ENCODE assay signal across 9 mouse cellular contexts in the genomic region with DNA sequence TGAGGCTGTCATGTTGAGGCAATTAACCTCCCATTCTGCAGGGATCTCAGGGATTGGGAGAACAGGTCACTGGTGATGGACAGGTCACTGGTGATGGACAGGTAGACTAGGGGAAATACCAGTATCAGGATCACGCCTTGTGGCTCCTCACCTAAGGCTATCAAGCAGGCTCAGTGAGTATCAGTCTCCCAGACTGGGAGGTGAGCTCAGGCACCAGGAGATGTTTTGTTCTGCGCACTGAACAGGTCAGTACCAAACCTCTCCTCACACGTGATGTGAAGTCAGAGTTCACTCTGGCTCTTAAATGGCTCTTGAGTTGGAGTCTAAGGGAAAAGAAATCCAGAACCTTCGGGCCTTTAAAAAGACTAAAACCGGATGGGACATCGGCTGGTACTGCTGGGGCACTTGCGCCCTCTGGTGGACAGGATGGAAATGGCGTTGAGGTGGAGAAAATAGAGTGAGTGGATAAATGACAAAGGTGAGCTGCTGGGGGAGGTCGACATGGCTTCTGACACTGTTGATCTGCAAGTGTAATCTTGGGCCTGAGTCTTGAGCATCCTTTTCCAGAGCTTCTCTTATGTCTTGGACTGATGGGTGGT. TPM values are rescaled to one million over a fixed set of nuclear protein-coding genes. Genes with fewer than 3 reads are reported as not detected.
DNase-seq lines count a peak whose midpoint lies in the region; ATAC-seq and TF ChIP-seq lines count a peak whose summit lies in the region.
"Had no signal": no experiment of that assay in that cellular context is flagged by ENCODE, and none has a peak within 500 bp of the region (broad histone marks: within the 10 kb centered on the region; RNA-seq: fewer than 3 reads in every experiment).

No protein-coding gene starts in this region.

- no peaks in the 10 kb centered on the region for H3K4me1 ChIP-seq in lung, embryonic 14.5 days (ENCODE audit: insufficient read depth)

- no peak overlapping the region for H3K4me3 ChIP-seq in lung, embryonic 14.5 days (ENCODE audit: low read depth, low read length)
- H3K4me3 ChIP-seq: heart, embryonic 15.5 days had no signal

- H3K36me3 ChIP-seq in lung, embryonic 14.5 days (ENCODE audit: insufficient read depth): no peaks in the 10 kb centered on the region
- H3K36me3 ChIP-seq: heart, embryonic 15.5 days had no signal

- H3K4me2 ChIP-seq in lung, embryonic 14.5 days: no peak overlapping the region
- H3K4me2 ChIP-seq: heart, embryonic 15.5 days had no signal

- no peak overlapping the region for H3K27ac ChIP-seq in lung, embryonic 14.5 days (ENCODE audit: low read depth)
- H3K27ac ChIP-seq: heart, embryonic 15.5 days had no signal

- DNase-seq in adrenal gland, adult 18-20 months (ENCODE audit: low spot score in 2 of 2): peak; percentile 83 to 86
- peak; percentile 78 for DNase-seq in embryo, embryonic 11 days
- peak; percentile 51 to 63 for DNase-seq in gastrocnemius, postnatal 4 days (ENCODE audit: low spot score in 2 of 2)
- DNase-seq in kidney, postnatal 10 days: peak; percentile 84
- peak; percentile 85 for DNase-seq in lung, embryonic 14.5 days
- peak; percentile 77 for DNase-seq in retina, postnatal 1 day
- DNase-seq in urinary bladder, postnatal 14 days (ENCODE audit: low spot score): peak; percentile 68

- TF ChIP-seq CTCF in lung, embryonic 14.5 days (IDR thresholded peaks at IDR 0.05; ENCODE audit: low read depth): peak; percentile 98

- 13% methylated on average over 9 of the region's 9 CpGs for WGBS in lung, embryonic 14.5 days

- peak; percentile 67 for ATAC-seq in CD4-positive, CD25-positive, alpha-beta regulatory T cell, adult 4 months
- ATAC-seq in lung, embryonic 14.5 days (ENCODE audit: insufficient read depth): peak; percentile 38; the same call in 1 of the 2 replicates

- H3K27me3 ChIP-seq in lung, embryonic 14.5 days (ENCODE audit: insufficient read depth, low read length): no peaks in the 10 kb centered on the region

- H3K9me3 ChIP-seq in lung, embryonic 14.5 days (ENCODE audit: low read depth, low read length): no peaks in the 10 kb centered on the region
- H3K9me3 ChIP-seq: heart, embryonic 15.5 days had no signal

- no peak overlapping the region for H3K9ac ChIP-seq in lung, embryonic 14.5 days
- H3K9ac ChIP-seq: heart, embryonic 15.5 days had no signal

RNA-seq across cellular contexts. Expression of a gene that starts 11.3 kb away (rescaled TPM):
- polyA plus RNA-seq in CD4-positive, CD25-positive, alpha-beta regulatory T cell, adult 4 months (2017; shearing (Covaris generic)): under 1 TPM; 0.14 to 0.24 TPM
- total RNA-seq in adrenal gland, adult 18-20 months (2021): 1 to 10 TPM; 4.2 to 5.7 TPM
- total RNA-seq in gastrocnemius, postnatal 4 days (2021): 1 to 10 TPM; 4.3 to 4.8 TPM
- 7.3 and 10.9 TPM in 2 replicates for polyA plus RNA-seq in lung, embryonic 14.5 days (2014; fragmentation: Nextera tagmentation; extraction: Ambion mirVana)

RNA-seq across cellular contexts. Expression of a gene that starts 24.3 kb away (rescaled TPM):
- polyA plus RNA-seq in CD4-positive, CD25-positive, alpha-beta regulatory T cell, adult 4 months (2017; shearing (Covaris generic)): 1 to 10 TPM; 3.4 to 4.3 TPM
- 10 to 100 TPM; 49.0 to 69.7 TPM for total RNA-seq in adrenal gland, adult 18-20 months (2021)
- 10 to 100 TPM; 22.4 to 24.8 TPM for total RNA-seq in gastrocnemius, postnatal 4 days (2021)
- 6.3 and 6.9 TPM in 2 replicates for polyA plus RNA-seq in lung, embryonic 14.5 days (2014; fragmentation: Nextera tagmentation; extraction: Ambion mirVana)
